Mouse (Mus musculus): Measurements from ENCODE around the gene Rapgef1.
"Not testable (repeated sequence)": the region's sequence is repeated elsewhere in the genome, so short reads cannot be mapped to it uniquely, and the experiment has no call there.

Rapgef1 gene

DNA sequence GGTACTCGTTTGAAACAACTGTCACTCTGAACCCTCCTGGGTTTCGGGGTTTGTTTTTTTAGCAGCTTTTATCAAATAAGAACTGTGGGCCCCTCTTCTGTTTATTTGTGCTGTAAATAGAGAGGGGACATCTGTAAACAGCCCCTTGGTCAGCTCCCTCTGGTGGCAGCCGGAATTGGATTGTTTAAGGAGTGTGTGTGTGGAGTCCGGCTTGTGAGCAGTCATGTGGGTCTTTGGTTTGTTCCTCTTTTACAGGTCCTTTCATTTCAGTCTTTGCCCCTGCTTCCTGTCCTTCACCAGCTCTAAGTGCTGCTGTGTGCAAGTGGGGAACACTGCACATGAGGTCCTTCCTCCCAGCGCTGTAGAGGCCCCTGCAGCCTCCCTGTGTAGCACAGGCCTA is 119.8 kb downstream of the Rapgef1 start:
- DNase-seq (ENCODE audit: low read depth, low spot score), result peak; percentile 89

DNA sequence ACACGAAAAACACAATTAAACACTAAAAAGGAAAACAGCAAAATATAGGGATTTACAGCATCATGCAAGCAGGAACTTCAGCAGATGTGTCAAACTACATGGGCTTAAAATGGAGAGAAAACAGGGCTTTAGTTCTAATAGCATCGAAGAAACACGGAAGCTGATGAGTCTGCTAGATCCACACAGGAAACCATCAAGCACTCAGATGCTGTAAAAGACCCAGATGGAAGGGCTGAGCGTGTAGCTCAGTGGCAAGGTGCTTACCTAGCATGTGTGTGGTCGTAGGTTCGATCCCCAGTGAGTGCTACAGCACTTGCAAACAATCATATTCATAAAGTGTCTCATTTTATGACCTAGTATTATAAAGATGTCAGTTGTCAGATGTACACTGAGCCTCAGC is 121.7 kb downstream of the Rapgef1 start:
- DNase-seq (ENCODE audit: low read depth, low spot score), result no peak

GRCm38 (mm10) chr2:29744256-29744655 is 124.7 kb downstream of the Rapgef1 start:
- no peak for DNase-seq (ENCODE audit: low read depth, low spot score)

- no peak for DNase-seq (ENCODE audit: low read depth, low spot score)
These were observed 127.8 kb downstream of the Rapgef1 start for GRCm38 (mm10) chr2:29747188-29747782.

DNA sequence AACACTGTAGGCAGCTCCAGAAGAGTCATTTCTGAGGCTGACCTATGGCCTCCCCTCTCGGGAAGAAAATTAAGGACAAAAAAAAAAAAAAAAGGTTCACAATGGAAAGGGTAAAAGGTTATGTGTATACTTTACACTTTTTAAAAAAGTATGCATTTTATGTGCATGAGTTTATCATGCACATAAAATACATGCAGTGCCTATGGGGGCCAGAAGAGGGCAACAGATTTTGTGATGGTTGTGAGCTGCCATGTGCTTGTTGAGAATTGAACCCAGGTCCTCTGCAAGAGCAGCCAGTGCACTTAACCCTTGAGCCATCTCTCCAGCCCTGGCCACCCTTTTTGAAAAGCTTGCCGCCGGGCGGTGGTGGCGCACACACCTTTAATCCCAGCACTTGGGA is 128.3 kb downstream of the Rapgef1 start:
- DNase-seq (ENCODE audit: low read depth, low spot score), result peak; percentile 56

GRCm38 (mm10) chr2:29748499-29748898 is 129.0 kb downstream of the Rapgef1 start:
- no peak for DNase-seq (ENCODE audit: low read depth, low spot score)

DNA sequence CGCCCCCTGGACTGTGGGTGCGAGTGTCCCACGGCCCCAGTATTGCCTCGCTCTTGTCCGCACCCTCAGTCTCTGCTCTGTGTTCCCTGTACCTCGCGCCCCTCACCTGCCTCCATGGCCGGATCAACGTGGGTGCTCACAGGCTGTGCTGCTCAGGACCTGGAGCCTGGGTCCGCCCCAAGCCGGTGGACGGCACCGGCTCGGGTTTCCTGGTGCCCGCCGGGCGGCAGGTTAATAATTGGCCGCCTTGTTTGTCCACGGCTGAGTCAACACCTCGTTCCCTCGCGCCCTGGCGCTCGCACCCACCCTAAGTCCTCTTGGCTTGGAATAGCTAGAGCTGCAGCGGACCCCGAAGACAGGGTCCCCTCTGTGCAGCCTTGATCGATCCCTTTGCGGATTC is 132.0 kb downstream of the Rapgef1 start, which contains the start of gene Gm13420:
TSS of gene Gm13420 (minus strand) at position 189 of the 400 bp plus-strand sequence.
- DNase-seq (ENCODE audit: low read depth, low spot score), result no peak

DNA sequence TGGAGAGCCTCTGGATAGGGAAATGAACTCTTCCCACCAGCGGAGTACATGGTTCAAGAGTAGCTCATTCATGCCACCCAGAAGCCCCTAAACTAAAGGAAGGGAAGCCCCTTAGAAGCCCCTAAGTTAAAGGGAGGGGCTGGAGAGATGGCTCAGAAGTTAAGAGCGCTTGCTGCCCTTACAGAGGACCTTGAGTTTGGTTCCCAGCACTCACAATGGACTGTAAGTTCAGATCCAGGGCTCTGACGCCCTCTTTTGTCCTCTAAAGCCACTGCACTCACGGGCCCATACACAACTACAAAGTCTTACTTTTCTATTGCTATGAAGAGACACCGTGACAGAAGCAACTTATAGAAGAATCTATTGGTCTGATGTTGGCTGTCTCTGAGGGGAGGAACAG is 132.9 kb downstream of the Rapgef1 start:
- DNase-seq (ENCODE audit: low read depth, low spot score), result no peak

DNA sequence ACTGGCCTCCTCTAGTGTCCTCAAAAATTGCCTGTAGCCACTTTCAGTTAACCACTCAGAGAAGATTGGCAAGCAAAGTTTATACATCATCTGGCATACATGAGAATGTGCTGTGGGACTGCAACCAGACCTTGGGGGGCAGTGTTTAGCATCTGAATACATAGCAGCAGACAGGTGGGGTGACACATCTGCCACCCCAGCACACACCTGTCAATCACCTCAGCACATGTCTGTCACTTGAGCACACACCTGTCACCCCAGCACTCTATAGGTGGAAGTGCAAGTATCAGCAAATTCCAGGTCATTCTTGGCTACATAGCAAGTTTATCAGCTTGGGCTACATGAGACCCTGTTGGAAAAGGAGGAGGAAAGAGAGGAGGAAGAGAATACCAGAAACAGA is 136.2 kb downstream of the Rapgef1 start:
- peak; percentile 38 for DNase-seq (ENCODE audit: low read depth, low spot score)

- peak; percentile 64 for DNase-seq (ENCODE audit: low read depth, low spot score)
These were observed 145.3 kb downstream of the Rapgef1 start for GRCm38 (mm10) chr2:29764831-29765230.

- DNase-seq (ENCODE audit: low read depth, low spot score), result no peak
These were observed 148.6 kb downstream of the Rapgef1 start for GRCm38 (mm10) chr2:29767976-29768709.

- DNase-seq (ENCODE audit: low read depth, low spot score), result no peak
These were observed 149.4 kb downstream of the Rapgef1 start for GRCm38 (mm10) chr2:29768901-29769300.

GRCm38 (mm10) chr2:29770162-29770561 is 150.6 kb downstream of the Rapgef1 start:
- peak; percentile 39 for DNase-seq (ENCODE audit: low read depth, low spot score)

DNA sequence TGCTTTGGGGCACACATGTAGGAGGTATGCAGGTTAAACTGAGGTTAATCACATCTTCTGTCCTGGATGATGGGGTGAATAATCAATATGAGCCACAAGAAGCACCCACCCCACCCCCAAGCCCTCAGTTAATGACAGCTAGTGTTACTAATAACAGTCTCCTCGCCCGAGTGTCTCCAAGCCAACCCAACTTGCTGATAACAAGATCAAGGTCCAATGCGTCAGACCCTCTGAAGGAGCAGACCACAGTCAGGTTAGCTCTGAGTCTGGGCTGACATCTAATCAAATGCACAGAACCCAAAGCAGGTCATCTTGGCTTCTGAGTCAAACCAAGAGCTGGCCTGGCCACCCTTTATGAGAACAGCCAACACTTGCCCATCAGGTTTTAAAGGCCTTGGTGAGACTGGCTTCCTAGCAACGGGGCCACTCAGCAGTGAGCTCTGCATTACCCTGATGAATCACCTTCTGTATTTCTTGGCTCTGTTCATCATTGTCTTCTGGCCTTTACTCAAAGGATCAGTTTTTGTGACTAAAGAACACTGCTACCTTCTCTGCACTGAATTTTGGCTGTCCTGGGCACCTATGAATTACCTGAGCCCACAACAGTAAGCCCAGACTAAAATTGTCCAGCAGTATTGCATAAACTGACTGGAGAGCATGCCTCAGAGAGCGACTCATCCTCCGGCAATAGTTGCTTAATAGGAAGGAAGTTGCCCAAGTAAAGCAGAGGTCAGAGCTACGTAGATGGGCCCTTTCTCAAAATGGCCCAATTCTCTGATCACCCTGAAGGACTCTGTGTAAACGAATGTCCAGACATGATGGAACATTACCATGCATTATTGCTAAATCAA is 152.3 kb downstream of the Rapgef1 start:
- no peak for DNase-seq (ENCODE audit: low read depth, low spot score)

GRCm38 (mm10) chr2:29773323-29773722 is 153.8 kb downstream of the Rapgef1 start:
- no peak for DNase-seq (ENCODE audit: low read depth, low spot score)

DNA sequence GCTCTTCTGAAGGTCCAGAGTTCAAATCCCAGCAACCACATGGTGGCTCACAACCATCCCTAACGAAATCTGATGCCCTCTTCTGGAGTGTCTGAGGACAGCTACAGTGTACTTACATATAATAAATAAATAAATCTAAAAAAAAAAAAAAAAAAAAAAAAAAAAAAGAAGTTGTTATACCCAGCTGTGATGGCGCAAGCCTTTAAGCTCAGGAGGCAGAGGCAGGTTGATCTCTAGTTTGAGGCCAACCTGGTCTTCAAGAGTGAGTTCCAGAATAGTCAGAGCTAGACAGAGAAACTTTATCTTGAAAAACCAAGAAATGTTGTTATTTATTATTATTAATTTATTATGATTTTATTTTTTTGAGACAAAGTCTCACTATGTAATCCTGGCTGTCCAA is 161.7 kb downstream of the Rapgef1 start:
- DNase-seq (ENCODE audit: low read depth, low spot score), result not testable (repeated sequence)

GRCm38 (mm10) chr2:29784290-29784689 is 164.8 kb downstream of the Rapgef1 start:
- DNase-seq (ENCODE audit: low read depth, low spot score), result no peak

DNA sequence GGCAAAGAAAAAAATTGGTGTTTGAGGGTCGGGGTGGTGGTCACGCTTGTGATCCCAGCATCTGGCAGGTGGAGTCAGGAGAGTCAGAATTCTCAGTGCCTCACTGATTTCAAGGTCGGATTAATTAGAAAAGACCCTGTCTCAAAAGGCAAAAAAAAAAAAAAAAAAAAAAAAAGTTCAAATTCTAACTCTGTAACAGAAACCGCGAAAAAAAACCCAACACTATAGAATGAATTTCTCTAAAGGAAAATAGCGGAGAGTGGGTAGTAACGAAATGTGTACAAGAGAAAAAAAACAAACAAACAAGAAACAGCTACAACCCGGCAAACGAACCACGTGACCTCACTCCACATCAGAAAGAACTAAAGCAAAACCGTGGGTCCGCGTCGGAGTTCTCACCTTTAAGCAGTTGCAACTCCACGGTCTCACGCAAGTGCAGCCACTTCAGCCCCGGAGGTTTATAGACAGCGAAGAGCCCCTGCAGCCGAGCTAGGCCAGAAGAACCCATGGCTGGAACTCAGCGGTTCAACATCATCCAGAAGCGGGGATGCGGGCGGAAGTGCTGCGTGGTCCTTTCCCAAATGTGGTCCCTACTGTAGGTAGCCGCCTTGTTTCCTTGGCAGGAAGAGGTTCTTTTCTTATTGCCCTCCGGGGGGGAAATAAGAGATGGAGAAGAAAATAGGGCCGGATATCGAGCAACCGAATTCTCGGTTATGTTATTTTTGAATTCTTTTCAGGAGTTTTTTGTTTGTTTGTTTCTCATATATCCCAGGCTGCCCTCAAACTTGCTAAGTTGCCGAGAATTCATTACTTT is 167.8 kb downstream of the Rapgef1 start, which contains the start of gene Coq4:
TSS of gene Coq4 (plus strand) at position 390 of the 814 bp plus-strand sequence.
- peak; percentile 95 for DNase-seq (ENCODE audit: low read depth, low spot score)

DNA sequence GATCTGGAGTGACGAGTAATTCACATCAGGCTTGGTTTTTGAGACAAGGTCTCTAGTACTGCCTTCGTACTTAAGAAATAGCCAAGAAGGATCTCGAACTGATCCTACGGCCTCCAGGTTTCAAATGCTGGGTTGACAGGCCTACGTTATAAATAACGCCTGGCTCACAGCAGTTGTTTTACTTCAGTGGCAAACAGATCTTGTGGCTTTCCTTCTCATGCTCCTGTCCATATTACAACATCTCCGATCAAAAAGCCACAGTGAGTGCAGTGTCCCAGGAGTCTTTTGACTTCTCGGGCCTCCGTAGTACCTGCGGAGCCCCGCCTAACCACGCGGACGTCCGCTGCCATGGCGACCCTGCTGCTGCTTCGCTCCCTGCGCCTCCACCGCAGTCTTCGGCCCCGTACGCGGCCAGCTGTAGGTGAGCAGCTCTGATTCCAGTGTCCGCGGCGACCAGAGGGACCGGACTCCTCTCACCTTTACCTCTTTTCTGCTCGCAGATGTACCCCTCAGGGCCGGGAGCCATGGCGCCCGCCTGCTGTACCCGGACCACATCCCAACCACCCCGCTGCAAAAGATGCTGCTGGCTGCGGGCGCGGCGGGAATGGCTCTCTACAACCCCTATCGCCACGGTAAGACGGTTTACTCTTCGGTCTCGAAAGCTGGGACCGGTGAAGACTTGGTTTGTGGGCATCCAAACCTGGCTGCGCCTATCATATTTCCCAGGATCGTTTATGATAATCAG is 168.6 kb downstream of the Rapgef1 start, which contains the start of gene Trub2:
TSS of gene Trub2 (minus strand) at position 566 of the 745 bp plus-strand sequence.
- DNase-seq (ENCODE audit: low read depth, low spot score), result peak; percentile 92

Data from A20 (cell line).